Mouse (Mus musculus): ENCODE data around the gene Dmbx1. TPM values are rescaled to one million over a fixed set of nuclear protein-coding genes. Genes with fewer than 3 reads are reported as not detected.

Dmbx1 gene
- polyA plus RNA-seq (2015; fragmentation: Nextera tagmentation; extraction: Ambion mirVana), result 0.10 TPM in 1 of 2 replicates, not detected in the other

DNA sequence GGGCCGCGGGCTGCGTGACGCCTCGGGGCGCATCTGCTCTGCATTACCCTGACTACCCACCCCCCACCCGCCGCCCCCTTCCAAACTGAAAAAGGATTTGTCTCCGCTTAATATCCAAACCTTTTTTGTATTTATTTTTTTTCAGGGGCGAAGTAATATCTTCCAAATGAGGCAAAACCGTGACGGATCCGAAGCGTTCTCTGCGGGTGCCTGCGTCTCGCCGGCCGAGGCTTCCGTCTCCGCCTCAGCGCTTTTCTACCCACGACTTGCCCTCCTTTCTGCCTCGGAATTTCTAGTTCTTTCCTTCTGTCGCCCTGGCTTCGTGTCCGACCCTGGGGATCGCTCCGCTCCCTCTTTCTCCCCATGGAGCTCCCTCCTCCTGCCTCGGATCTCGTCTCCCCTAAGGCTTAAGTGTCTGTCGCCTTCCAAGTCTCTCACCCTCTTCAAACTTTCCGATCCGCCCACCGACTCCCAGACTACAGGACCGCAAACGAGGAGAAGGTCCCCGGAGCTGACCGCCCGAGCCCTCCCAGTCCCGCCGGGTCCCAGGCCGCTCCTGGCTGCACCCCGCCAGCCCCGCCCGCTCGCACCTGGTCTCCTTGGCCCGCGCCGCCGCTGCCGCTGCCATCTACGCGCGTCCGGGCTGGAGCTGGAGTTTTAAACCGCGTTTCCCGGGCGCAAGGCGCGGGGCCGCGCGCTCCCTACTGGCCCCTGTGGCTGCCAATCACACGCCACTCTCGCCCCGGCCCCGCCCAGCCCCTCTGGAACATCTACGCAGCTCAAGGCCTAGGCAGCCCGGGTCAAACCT lies at the start of gene Dmbx1:
Dmbx1 (minus strand) TSS at position 632 of the 808 bp plus-strand sequence.
- Histone ChIP-seq H3K4me1 (replicated peaks; ENCODE audit: control insufficient read depth, insufficient read depth, low read length) (peaks cover 21% of the 10 kb centered on the region), H3K4me2 (ENCODE audit: low read length) (peak within 1 kb of the TSS; percentile 24; the same call in 1 of the 2 replicates), H3K9ac (replicated peaks; ENCODE audit: low read depth, low read length) (no peak within 1 kb of the TSS), H3K9me3 (ENCODE audit: control insufficient read depth, low read length) (no peaks in the 10 kb centered on the region), H3K36me3 (ENCODE audit: control insufficient read depth, insufficient read depth) (no peaks in the 10 kb centered on the region), H3K4me3 (replicated peaks; ENCODE audit: low read length) (peak within 1 kb of the TSS; percentile 22), H3K27me3 (replicated peaks; ENCODE audit: control insufficient read depth, insufficient read depth, low read length) (peaks cover 74% of the 10 kb centered on the region), H3K27ac (ENCODE audit: low read length) (no peak within 1 kb of the TSS)
- under 1% methylated on average over 67 of the region's 71 CpGs for WGBS
- peak; percentile 33 for ATAC-seq

DNA sequence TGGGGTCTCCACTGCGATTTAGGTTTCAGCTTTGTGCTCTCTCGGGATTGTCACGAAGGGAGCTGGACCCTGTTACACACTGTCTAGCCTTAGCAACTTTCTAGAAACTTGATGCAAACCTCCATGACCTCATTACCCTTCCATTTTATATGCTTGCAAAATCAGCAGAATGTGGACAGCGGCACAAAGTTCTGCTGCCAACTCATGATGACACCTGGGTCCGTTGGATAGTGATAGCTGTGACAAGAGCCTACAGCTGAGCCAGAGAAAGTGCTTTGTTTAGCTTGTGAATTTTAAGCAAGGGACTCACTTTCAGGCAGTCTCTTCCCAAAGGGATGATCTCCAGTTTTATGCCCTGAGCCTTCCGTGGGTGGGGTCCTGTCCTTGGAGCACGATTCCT lies 49.7 kb upstream of the Dmbx1 start:
- H3K4me3 ChIP-seq (replicated peaks; ENCODE audit: low read length), result no peak overlapping the region

DNA sequence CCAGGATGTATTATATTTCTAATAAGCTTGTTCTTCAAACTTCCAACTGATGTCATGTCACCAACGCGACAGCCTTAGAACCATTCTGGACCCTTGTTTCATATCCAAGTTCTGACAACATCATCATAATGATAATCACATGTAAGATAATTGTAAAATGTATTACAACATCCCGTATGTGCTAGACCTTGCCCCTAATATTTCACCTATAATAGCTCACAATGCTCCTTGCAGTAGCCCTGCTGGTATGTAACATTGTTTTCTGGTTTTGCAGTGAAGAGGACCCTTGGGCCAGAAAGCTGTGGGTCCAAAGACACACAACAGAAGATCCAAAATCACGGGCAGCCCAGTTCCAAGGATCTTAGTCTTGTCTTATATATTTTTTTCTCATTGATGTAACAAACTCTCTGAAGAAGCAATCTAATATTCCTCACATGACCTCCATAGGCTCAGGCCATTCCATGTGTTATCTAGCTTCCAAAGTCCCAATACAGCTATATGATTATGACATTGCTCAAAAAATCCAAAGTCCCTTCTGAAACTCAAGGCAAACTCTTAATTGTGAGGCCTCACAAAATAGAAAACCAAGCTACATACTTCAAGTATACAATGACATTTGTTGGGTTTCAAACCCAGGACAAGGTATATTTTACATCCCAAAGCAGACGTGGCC lies 48.3 kb upstream of the Dmbx1 start:
- Histone ChIP-seq H3K4me3 (replicated peaks; ENCODE audit: low read length) (no peak overlapping the region), H3K4me2 (ENCODE audit: low read length) (no peak overlapping the region), H3K27ac (ENCODE audit: low read length) (no peak overlapping the region), H3K9me3 (ENCODE audit: control insufficient read depth, low read length) (0 out of 2 replicates have a peak, but pooled peaks cover 3% of the 10 kb centered on the region), H3K27me3 (replicated peaks; ENCODE audit: control insufficient read depth, insufficient read depth, low read length) (peaks cover 10% of the 10 kb centered on the region), H3K4me1 (replicated peaks; ENCODE audit: control insufficient read depth, insufficient read depth, low read length) (0 out of 2 replicates have a peak, but pooled peaks cover 2% of the 10 kb centered on the region), H3K36me3 (ENCODE audit: control insufficient read depth, insufficient read depth) (no peaks in the 10 kb centered on the region), H3K9ac (replicated peaks; ENCODE audit: low read depth, low read length) (no peak overlapping the region)
- 79% methylated on average over 5 of the region's 5 CpGs for WGBS
- ATAC-seq, result no peak

More for the DNA sequence above, 49.7 kb upstream of the Dmbx1 start:
- Histone ChIP-seq H3K9me3 (ENCODE audit: control insufficient read depth, low read length) (0 out of 2 replicates have a peak, but pooled peaks cover 3% of the 10 kb centered on the region), H3K27ac (ENCODE audit: low read length) (no peak overlapping the region), H3K36me3 (ENCODE audit: control insufficient read depth, insufficient read depth) (no peaks in the 10 kb centered on the region), H3K4me2 (ENCODE audit: low read length) (no peak overlapping the region), H3K27me3 (replicated peaks; ENCODE audit: control insufficient read depth, insufficient read depth, low read length) (0 out of 2 replicates have a peak, but pooled peaks cover 5% of the 10 kb centered on the region), H3K4me1 (replicated peaks; ENCODE audit: control insufficient read depth, insufficient read depth, low read length) (no peaks in the 10 kb centered on the region), H3K9ac (replicated peaks; ENCODE audit: low read depth, low read length) (no peak overlapping the region)
- 80% methylated on average over 7 of the region's 7 CpGs for WGBS
- no peak for ATAC-seq

DNA sequence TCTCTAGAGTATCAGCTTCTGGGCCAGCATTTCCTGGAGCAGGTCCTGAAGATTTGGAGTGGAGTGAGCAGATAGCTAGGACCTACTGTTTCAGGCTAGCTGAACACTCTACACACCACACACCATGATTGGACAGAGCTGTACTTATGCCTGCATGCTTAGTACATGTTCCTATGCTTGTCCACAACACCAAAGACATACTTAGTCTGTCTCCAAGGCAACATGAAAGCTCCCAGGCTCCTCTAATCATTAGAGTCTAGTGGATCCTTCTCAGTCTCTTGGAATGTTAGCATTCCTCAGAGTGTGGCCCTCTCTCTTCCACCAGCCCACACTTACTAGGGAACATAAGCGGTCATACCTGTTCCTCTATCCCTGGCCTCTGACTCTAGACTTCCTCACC lies 47.7 kb upstream of the Dmbx1 start:
- Histone ChIP-seq H3K27ac (ENCODE audit: low read length) (no peak overlapping the region), H3K9me3 (ENCODE audit: control insufficient read depth, low read length) (0 out of 2 replicates have a peak, but pooled peaks cover 3% of the 10 kb centered on the region), H3K27me3 (replicated peaks; ENCODE audit: control insufficient read depth, insufficient read depth, low read length) (peaks cover 10% of the 10 kb centered on the region), H3K9ac (replicated peaks; ENCODE audit: low read depth, low read length) (no peak overlapping the region), H3K4me2 (ENCODE audit: low read length) (no peak overlapping the region), H3K4me3 (replicated peaks; ENCODE audit: low read length) (no peak overlapping the region), H3K36me3 (ENCODE audit: control insufficient read depth, insufficient read depth) (no peaks in the 10 kb centered on the region), H3K4me1 (replicated peaks; ENCODE audit: control insufficient read depth, insufficient read depth, low read length) (0 out of 2 replicates have a peak, but pooled peaks cover 2% of the 10 kb centered on the region)
- ATAC-seq, result no peak
- WGBS, result 89% methylated on average over 1 of the region's 1 CpGs

DNA sequence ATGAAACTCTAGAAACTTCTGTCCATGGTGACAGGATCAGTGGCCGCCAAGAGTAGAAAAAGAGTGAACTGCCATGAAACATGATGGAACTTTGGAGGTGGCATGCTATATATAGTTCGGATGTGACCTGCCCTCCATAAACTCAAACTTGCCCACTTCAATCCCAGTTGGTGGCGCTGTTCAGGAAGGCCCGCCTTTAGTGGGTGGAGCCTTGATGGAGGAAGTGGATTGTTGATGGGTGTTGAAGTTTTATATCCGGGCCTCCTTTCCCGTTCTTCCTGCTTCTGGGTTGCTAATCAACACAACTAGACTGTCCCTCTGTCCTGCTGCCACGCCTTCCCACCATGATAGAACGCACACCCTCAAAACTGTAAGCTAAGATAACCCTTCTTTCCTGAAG lies 45.2 kb upstream of the Dmbx1 start:
- no peak overlapping the region for H3K9ac ChIP-seq (replicated peaks; ENCODE audit: low read depth, low read length)
- 44% methylated on average over 8 of the region's 8 CpGs for WGBS
- 0 out of 2 replicates have a peak, but pooled peaks cover 2% of the 10 kb centered on the region for H3K4me1 ChIP-seq (replicated peaks; ENCODE audit: control insufficient read depth, insufficient read depth, low read length)
- no peak for ATAC-seq
- peaks cover 28% of the 10 kb centered on the region for H3K27me3 ChIP-seq (replicated peaks; ENCODE audit: control insufficient read depth, insufficient read depth, low read length)
- H3K27ac ChIP-seq (ENCODE audit: low read length), result no peak overlapping the region
- no peaks in the 10 kb centered on the region for H3K36me3 ChIP-seq (ENCODE audit: control insufficient read depth, insufficient read depth)
- no peak overlapping the region for H3K4me3 ChIP-seq (replicated peaks; ENCODE audit: low read length)
- H3K4me2 ChIP-seq (ENCODE audit: low read length), result no peak overlapping the region
- no peaks in the 10 kb centered on the region for H3K9me3 ChIP-seq (ENCODE audit: control insufficient read depth, low read length)

DNA sequence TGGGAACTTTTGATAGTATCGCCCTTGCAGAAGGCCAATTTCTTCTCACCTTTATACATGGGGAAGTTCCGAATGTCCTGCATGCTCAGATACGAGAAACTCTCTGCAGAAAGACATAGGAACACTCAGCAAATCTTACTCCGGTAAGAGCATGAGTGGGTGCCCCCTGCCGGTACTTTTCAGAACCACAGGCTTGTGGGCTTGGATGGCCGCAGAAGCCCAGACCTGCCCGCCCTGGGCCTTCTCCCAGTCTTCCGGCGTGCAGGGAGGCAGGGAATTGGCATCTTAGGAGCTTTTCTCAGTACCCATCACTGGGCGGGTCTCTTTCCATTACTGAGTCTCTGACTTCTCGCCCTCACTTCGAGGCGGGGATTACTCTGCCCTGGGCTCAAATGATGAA lies 44.4 kb upstream of the Dmbx1 start:
- Histone ChIP-seq H3K27ac (ENCODE audit: low read length) (no peak overlapping the region), H3K9me3 (ENCODE audit: control insufficient read depth, low read length) (no peaks in the 10 kb centered on the region), H3K4me1 (replicated peaks; ENCODE audit: control insufficient read depth, insufficient read depth, low read length) (peaks cover 9% of the 10 kb centered on the region), H3K4me2 (ENCODE audit: low read length) (no peak overlapping the region), H3K27me3 (replicated peaks; ENCODE audit: control insufficient read depth, insufficient read depth, low read length) (peaks cover 35% of the 10 kb centered on the region), H3K4me3 (replicated peaks; ENCODE audit: low read length) (no peak overlapping the region), H3K36me3 (ENCODE audit: control insufficient read depth, insufficient read depth) (no peaks in the 10 kb centered on the region), H3K9ac (replicated peaks; ENCODE audit: low read depth, low read length) (no peak overlapping the region)
- ATAC-seq, result no peak
- 2% methylated on average over 13 of the region's 13 CpGs for WGBS

DNA sequence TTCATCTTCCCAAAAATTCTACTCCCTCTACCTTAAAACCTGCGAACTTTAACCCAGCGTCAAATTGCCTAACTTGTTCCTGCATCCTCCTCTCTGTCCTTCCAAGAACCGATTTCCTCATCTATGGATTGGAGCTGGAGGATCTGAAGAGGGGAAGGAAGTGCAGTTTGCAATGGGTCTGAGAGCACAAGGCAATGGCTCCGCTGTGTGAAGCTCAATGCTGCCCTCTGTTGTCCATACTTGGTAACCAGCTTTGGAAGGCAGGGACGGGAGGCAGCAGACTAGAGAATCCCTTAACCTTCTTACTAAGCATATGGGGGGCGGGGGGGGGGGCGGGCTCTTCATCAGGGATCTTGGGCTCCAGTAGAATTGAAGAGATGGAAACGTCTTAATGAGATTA lies 41.0 kb upstream of the Dmbx1 start:
- Histone ChIP-seq H3K9ac (replicated peaks; ENCODE audit: low read depth, low read length) (no peak overlapping the region), H3K4me3 (replicated peaks; ENCODE audit: low read length) (no peak overlapping the region), H3K36me3 (ENCODE audit: control insufficient read depth, insufficient read depth) (no peaks in the 10 kb centered on the region), H3K27me3 (replicated peaks; ENCODE audit: control insufficient read depth, insufficient read depth, low read length) (peaks cover 63% of the 10 kb centered on the region), H3K27ac (ENCODE audit: low read length) (no peak overlapping the region), H3K9me3 (ENCODE audit: control insufficient read depth, low read length) (no peaks in the 10 kb centered on the region), H3K4me2 (ENCODE audit: low read length) (no peak overlapping the region), H3K4me1 (replicated peaks; ENCODE audit: control insufficient read depth, insufficient read depth, low read length) (peaks cover 11% of the 10 kb centered on the region)
- peak; percentile 47; the same call in 1 of the 2 replicates for ATAC-seq
- 0% methylated on average over 8 of the region's 8 CpGs for WGBS

DNA sequence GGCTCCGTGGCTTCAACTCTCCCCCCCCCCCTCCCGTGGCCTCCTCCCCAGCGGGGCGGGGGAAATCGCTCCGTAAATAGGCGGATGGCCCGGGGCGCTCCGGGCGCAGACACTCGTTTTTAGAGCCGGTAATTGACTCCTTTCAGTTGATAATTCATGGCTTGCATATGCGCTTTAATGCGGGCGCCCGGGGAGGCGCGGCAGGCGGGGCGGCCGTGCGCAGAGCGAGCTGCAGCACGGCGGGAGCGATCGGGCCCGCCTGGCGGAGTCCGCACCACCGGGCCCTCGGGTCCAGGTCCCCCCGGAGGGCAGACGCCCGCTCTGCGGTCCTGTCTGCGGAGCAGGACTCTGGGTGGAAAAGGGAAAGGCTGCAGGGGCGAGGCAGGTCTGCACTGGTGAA lies 39.7 kb upstream of the Dmbx1 start:
- Histone ChIP-seq H3K27ac (ENCODE audit: low read length) (no peak overlapping the region), H3K9me3 (ENCODE audit: control insufficient read depth, low read length) (no peaks in the 10 kb centered on the region), H3K4me2 (ENCODE audit: low read length) (peak overlapping the region; percentile 78), H3K27me3 (replicated peaks; ENCODE audit: control insufficient read depth, insufficient read depth, low read length) (peaks cover 69% of the 10 kb centered on the region), H3K4me3 (replicated peaks; ENCODE audit: low read length) (peak overlapping the region; percentile 35), H3K4me1 (replicated peaks; ENCODE audit: control insufficient read depth, insufficient read depth, low read length) (peaks cover 11% of the 10 kb centered on the region), H3K36me3 (ENCODE audit: control insufficient read depth, insufficient read depth) (no peaks in the 10 kb centered on the region), H3K9ac (replicated peaks; ENCODE audit: low read depth, low read length) (peak overlapping the region; percentile 45)
- ATAC-seq, result peak; percentile 63
- under 1% methylated on average over 38 of the region's 39 CpGs for WGBS

DNA sequence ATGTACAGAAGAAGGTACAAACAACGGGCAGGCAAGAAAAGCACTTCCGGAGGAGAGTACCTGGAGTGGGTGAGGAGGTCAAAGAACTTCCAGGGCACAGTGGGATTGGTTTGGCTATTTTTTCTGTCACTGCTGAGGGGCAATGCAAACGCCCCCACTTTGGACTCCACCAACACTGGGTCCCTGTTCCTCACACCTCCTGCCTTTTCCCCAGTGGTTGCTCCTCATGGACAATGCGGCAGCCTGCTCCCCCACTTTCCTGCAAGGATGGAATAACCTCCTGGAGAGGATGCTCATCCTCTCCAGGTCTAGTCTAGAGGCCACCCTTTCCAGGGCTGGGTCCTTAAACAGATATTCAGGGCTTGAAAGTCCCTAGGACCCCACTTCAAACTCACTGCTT lies 39.2 kb upstream of the Dmbx1 start:
- Histone ChIP-seq H3K9me3 (ENCODE audit: control insufficient read depth, low read length) (no peaks in the 10 kb centered on the region), H3K9ac (replicated peaks; ENCODE audit: low read depth, low read length) (peak overlapping the region; percentile 45), H3K27me3 (replicated peaks; ENCODE audit: control insufficient read depth, insufficient read depth, low read length) (peaks cover 66% of the 10 kb centered on the region), H3K4me3 (replicated peaks; ENCODE audit: low read length) (peak overlapping the region; percentile 35; the same call in 1 of the 2 replicates), H3K27ac (ENCODE audit: low read length) (no peak overlapping the region), H3K36me3 (ENCODE audit: control insufficient read depth, insufficient read depth) (no peaks in the 10 kb centered on the region), H3K4me1 (replicated peaks; ENCODE audit: control insufficient read depth, insufficient read depth, low read length) (peaks cover 9% of the 10 kb centered on the region), H3K4me2 (ENCODE audit: low read length) (peak overlapping the region; percentile 78)
- no peak for ATAC-seq
- WGBS, result 11% methylated on average over 4 of the region's 4 CpGs
